Mouse (Mus musculus) limb, embryonic 12.5 days (tissue): Measurements from ENCODE around the gene Tmem239. TPM values are rescaled to one million over a fixed set of nuclear protein-coding genes. Genes with fewer than 3 reads are reported as not detected.

Source experiments
- ATAC-seq: fragments of 200-750 bp; cut with Nextera tagmentation; 2 replicates; pipeline ENCODE4 v1.8.0; 2017; ENCODE audit warnings: low read depth, moderate TSS enrichment; ENCODE audit not compliant: insufficient number of reproducible peaks, insufficient read depth, low FRiP score, low TSS enrichment
- H3K27ac ChIP-seq: fragments of 300-500 bp; sonication (generic); 2 replicates; pipeline ENCODE4 v1.5.1; 2016; ENCODE audit warnings: mild to moderate bottlenecking, moderate library complexity
- H3K27me3 ChIP-seq: fragments of 300-500 bp; sonication (generic); 2 replicates; pipeline ENCODE4 v1.6.1; 2016; ENCODE audit warnings: mild to moderate bottlenecking, moderate library complexity
- H3K36me3 ChIP-seq: fragments of 300-500 bp; sonication (generic); 2 replicates; pipeline ENCODE4 v1.6.1; 2016; ENCODE audit warnings: mild to moderate bottlenecking, moderate library complexity
- H3K4me1 ChIP-seq: fragments of 300-500 bp; sonication (generic); replicated peaks from 2 replicates; pipeline ENCODE4 v1.6.1; 2016
- H3K4me2 ChIP-seq: fragments of 300-500 bp; sonication (generic); 2 replicates; pipeline ENCODE4 v1.6.1; 2016; ENCODE audit warnings: mild to moderate bottlenecking, moderate library complexity
- H3K4me3 ChIP-seq: fragments of 300-500 bp; sonication (generic); replicated peaks from 2 replicates; pipeline ENCODE4 v1.5.1; 2016; ENCODE audit warnings: mild to moderate bottlenecking
- H3K9ac ChIP-seq: fragments of 300-500 bp; sonication (generic); replicated peaks from 2 replicates; pipeline ENCODE4 v1.6.1; 2016; ENCODE audit warnings: mild to moderate bottlenecking, moderate library complexity
- H3K9me3 ChIP-seq: fragments of 300-500 bp; sonication (generic); 2 replicates; pipeline ENCODE4 v1.6.1; 2016; ENCODE audit warnings: mild to moderate bottlenecking, moderate library complexity
- WGBS: fragments of 180-500 bp; shearing (Covaris S2); methylation state at CpG from one replicate; pipeline ENCODE4 v1.1.7; 2016; 5-methylcytosine and 5-hydroxymethylcytosine counted together
- polyA plus RNA-seq: library from polyadenylated mRNA; unstranded; fragments of >200 nt; fragmentation: Nextera tagmentation; extraction: Ambion mirVana; gene quantifications from 2 replicates; pipeline ENCODE4 v1.2.1, GENCODE M21; 2016

Gene Tmem239
- polyA plus RNA-seq, 1 experiment from 2014 or later, result not detected

DNA sequence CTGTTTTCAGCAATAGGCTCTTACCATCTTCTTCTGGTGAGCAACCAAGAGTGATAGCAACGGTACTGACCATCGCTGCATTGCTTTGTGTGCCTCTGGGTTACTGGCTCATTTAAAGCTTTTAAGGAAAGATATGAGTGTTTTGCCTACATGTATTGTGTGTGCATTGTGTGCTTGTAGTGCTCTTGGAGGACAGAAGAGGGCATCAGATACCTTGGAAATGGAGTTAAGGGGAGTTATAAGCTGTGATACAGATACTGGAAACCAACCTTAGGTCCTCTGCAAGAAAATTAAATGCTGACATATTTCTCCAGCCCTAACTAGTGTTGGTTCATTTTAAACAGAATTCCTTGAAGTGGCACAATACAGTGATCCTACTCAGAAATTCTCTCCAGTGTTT lies 17.5 kb upstream of the Tmem239 start:
- no peak overlapping the region for H3K27ac ChIP-seq
- H3K9ac ChIP-seq, result no peak overlapping the region
- H3K4me2 ChIP-seq, result no peak overlapping the region
- H3K9me3 ChIP-seq, result 0 out of 2 replicates have a peak, but pooled peaks cover 4% of the 10 kb centered on the region
- no peaks in the 10 kb centered on the region for H3K27me3 ChIP-seq
- no peaks in the 10 kb centered on the region for H3K4me1 ChIP-seq
- 83% methylated on average over 2 of the region's 2 CpGs for WGBS
- ATAC-seq, result no peak
- peaks cover 41% of the 10 kb centered on the region for H3K36me3 ChIP-seq
- H3K4me3 ChIP-seq, result no peak overlapping the region

DNA sequence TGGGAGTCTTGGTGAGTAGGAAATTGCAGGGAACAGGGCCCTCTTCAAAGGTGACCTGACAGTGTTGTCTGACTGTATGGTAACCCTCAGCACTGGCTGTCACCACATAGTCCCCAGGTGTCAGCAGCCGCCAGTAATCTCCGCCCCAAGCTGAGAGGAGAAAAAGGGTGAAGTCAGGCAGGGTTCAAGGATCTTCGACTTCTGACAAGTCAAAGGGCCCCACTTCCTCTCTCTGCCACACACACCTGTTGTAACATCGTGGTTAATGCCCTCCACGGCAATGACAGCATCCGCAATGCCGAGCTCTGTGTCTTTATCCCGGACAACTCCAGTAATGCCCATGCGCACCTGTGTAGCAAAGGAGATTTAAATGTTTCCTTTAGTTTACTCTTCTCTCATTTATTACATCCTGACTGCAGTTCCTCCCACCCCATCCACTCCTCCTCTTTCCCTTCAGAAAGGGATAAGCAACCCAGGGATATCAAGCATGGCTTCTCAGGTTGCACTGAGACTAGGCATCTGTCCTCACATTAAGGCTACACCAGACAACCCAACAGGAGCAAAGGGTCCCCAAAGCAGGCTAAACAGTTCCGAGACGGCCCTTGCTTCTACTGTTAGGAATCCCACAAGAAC lies 15.2 kb upstream of the Tmem239 start:
- H3K9ac ChIP-seq, result no peak overlapping the region
- H3K27ac ChIP-seq, result no peak overlapping the region
- peaks cover 1% of the 10 kb centered on the region for H3K4me1 ChIP-seq
- 84% methylated on average over 11 of the region's 11 CpGs for WGBS
- no peak for ATAC-seq
- H3K4me3 ChIP-seq, result no peak overlapping the region
- no peaks in the 10 kb centered on the region for H3K27me3 ChIP-seq
- H3K9me3 ChIP-seq, result no peaks in the 10 kb centered on the region
- H3K4me2 ChIP-seq, result no peak overlapping the region
- H3K36me3 ChIP-seq, result peaks cover 64% of the 10 kb centered on the region

DNA sequence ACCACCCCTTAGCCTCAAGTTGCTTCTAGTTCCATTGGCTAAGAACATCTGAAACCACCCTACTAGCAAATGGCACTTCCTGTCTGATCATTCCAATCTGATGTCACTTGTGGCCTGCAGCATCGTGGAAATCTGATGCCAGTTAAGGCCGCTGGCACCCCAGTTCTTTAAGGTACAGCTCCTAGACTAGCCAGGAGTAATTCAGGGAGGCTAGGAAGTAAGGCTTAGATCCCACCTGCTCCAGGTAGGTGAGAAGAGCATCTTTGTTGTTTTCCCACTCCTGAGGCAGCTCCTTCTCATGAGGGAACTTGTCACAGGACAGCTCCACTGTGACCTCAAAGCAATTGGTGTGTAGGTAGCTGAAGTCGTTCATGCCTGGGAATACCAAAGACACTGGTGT lies 13.4 kb upstream of the Tmem239 start:
- Histone ChIP-seq H3K4me1 (peaks cover 13% of the 10 kb centered on the region), H3K27ac (no peak overlapping the region), H3K9me3 (no peaks in the 10 kb centered on the region), H3K4me2 (no peak overlapping the region), H3K9ac (no peak overlapping the region), H3K36me3 (peaks cover 65% of the 10 kb centered on the region), H3K27me3 (no peaks in the 10 kb centered on the region), H3K4me3 (no peak overlapping the region)
- no peak for ATAC-seq
- 88% methylated on average over 3 of the region's 3 CpGs for WGBS

DNA sequence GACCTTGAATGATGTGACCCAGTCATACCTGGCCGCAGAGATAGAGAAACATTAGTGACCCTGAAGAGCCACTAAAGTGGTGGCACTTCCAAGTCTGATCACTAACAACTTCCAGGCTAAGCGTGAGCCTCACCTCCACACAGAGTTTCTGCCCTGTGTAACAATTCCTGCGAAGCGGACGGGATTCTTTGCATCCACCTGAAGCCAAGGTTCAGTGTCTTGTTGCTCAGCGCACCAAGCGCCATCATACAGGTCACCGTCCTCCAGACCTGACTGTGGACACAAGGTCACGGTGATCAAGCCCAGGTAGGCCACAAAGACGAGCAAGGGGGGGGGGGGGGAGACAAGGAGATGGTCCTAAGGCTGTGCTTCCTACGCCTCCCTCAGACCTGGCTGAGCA lies 10.6 kb upstream of the Tmem239 start:
- WGBS, result 90% methylated on average over 11 of the region's 11 CpGs
- H3K9ac ChIP-seq, result no peak overlapping the region
- 0 out of 2 replicates have a peak overlapping the region, but pooled peaks have one; percentile 72 for H3K4me3 ChIP-seq
- H3K27me3 ChIP-seq, result no peaks in the 10 kb centered on the region
- peaks cover 22% of the 10 kb centered on the region for H3K4me1 ChIP-seq
- H3K27ac ChIP-seq, result no peak overlapping the region
- H3K4me2 ChIP-seq, result 0 out of 2 replicates have a peak overlapping the region, but pooled peaks have one; percentile 82
- ATAC-seq, result no peak
- no peaks in the 10 kb centered on the region for H3K9me3 ChIP-seq
- peaks cover 53% of the 10 kb centered on the region for H3K36me3 ChIP-seq

DNA sequence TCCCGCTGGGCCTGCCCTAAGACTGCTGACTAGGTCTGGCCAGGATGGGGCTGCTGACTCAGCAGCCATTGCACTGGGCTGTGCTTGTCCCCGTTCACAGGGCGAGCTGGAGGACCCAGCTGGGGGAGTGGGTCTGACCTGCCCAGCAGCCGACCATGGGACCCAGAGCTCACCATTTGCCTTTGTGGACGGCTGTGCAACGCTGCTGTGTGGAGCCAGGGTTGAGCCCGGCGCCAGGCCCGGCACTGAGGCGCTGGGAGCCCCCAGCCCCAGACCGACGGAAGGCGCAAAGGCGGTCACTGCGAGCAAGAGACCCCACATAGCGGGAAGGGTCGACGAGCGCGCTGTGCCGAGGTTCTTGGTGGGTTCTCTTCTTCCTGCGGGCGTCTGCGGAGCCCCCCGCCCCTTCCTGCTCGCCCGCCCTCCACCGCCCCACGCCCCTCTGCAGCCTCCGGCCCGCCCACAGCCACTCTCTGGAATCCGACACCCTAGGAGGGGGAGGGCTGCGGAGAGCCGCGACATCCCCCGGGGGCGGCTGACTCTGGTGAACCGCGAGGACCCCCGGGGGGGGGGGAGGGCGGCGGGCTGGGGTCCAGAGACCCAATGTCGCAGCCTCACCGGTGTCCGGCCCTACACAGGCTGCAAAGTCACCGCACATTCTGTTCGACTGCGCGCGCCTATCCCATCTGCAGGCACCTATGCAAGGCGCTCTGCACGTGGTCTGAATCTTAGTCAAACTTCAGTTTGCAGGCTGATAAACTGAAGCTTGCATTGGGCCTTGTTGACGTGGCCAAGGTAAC lies 8.9 kb upstream of the Tmem239 start, which contains the start of gene Cpxm1:
Gene Cpxm1 (minus strand): TSS at position 389 of the 800 bp plus-strand sequence.
- WGBS, result under 1% methylated on average over 49 of the region's 53 CpGs
- peak; percentile 91 for ATAC-seq

DNA sequence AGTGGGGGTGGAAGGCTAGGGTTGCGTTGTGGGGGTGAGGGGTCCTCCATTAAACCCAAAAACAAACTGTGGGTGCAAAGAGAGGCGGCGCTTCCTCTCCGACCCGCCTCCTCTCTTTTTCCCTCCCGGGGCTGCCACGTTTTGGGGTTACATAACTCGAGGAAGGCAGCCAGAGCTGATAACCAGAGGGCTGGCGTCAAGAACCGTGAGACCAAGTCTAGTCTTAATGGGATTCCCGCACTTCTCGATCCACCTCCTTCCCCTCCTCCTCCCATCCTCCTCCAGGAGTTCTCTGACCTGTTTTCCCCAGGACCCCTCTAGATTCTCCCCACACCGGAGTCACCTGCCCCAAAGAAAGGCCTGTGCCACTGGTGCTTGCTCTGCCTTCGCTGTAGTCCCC lies 8.2 kb upstream of the Tmem239 start:
- ATAC-seq, result no peak
- H3K27ac ChIP-seq, result peak overlapping the region; percentile 89

More for the DNA sequence above, 8.9 kb upstream of the Tmem239 start, which contains the start of gene Cpxm1:
- peak within 1 kb of the TSS; percentile 72 for H3K4me3 ChIP-seq
- H3K4me1 ChIP-seq, result peaks cover 27% of the 10 kb centered on the region
- H3K9me3 ChIP-seq, result no peaks in the 10 kb centered on the region
- peak within 1 kb of the TSS; percentile 82 for H3K4me2 ChIP-seq
- peak within 1 kb of the TSS; percentile 89 for H3K27ac ChIP-seq
- peaks cover 38% of the 10 kb centered on the region for H3K36me3 ChIP-seq
- peak within 1 kb of the TSS; percentile 91 for H3K9ac ChIP-seq
- no peaks in the 10 kb centered on the region for H3K27me3 ChIP-seq

DNA sequence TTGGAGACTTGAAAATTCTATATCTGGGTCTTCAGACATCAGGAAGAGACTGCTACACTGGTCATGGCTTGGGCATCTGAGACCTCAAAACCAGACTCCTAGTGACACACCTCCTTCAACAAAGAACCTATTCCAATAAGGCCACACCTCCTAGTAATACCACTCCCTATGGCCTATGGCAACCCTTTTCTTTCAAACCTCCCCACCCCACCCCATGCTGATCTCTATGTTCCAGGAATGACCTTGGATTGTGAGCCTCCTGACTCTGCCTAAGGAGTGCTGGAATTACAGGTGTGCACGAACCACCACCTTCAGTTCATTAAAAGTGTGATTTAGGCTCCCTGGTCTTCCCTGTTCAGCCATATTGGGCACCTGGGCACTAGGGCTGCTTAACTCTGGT lies 6.2 kb upstream of the Tmem239 start:
- H3K9me3 ChIP-seq, result no peaks in the 10 kb centered on the region
- no peaks in the 10 kb centered on the region for H3K27me3 ChIP-seq
- no peak overlapping the region for H3K27ac ChIP-seq
- peaks cover 27% of the 10 kb centered on the region for H3K4me1 ChIP-seq
- H3K4me2 ChIP-seq, result no peak overlapping the region
- ATAC-seq, result no peak
- no peak overlapping the region for H3K4me3 ChIP-seq
- H3K9ac ChIP-seq, result no peak overlapping the region
- H3K36me3 ChIP-seq, result peaks cover 12% of the 10 kb centered on the region
- WGBS, result 80% methylated on average over 1 of the region's 1 CpGs

More for the DNA sequence above, 8.2 kb upstream of the Tmem239 start:
- Histone ChIP-seq H3K27me3 (no peaks in the 10 kb centered on the region), H3K4me2 (peak overlapping the region; percentile 82), H3K9me3 (no peaks in the 10 kb centered on the region), H3K4me3 (peak overlapping the region; percentile 72), H3K36me3 (peaks cover 31% of the 10 kb centered on the region), H3K4me1 (peaks cover 27% of the 10 kb centered on the region), H3K9ac (peak overlapping the region; percentile 91)
- WGBS, result 12% methylated on average over 14 of the region's 14 CpGs

DNA sequence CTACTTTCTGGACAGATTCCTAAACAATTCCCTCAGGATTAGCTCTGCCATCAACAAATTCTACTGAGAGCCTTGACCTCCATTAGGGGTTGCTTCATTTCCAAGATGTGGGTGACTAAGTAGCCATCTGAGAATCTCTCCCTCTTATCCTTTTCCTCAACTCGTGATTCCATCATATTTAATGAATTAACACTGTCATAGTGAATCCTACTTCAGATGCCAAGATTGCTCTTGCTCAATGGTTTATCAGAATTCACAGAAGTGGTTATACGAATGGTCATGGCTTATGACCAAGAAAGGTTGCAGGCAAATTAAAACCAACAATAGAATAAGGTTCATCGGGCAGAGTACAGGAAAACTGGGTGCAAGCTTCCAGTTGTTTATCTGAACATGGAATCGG lies 4.4 kb upstream of the Tmem239 start:
- H3K4me3 ChIP-seq, result no peak overlapping the region
- peaks cover 3% of the 10 kb centered on the region; the same call in 1 of the 2 replicates for H3K27me3 ChIP-seq
- peaks cover 19% of the 10 kb centered on the region for H3K4me1 ChIP-seq
- no peak overlapping the region for H3K9ac ChIP-seq
- H3K9me3 ChIP-seq, result no peaks in the 10 kb centered on the region
- H3K4me2 ChIP-seq, result no peak overlapping the region
- no peaks in the 10 kb centered on the region for H3K36me3 ChIP-seq
- no peak overlapping the region for H3K27ac ChIP-seq
- no peak for ATAC-seq
- 86% methylated on average over 4 of the region's 4 CpGs for WGBS

DNA sequence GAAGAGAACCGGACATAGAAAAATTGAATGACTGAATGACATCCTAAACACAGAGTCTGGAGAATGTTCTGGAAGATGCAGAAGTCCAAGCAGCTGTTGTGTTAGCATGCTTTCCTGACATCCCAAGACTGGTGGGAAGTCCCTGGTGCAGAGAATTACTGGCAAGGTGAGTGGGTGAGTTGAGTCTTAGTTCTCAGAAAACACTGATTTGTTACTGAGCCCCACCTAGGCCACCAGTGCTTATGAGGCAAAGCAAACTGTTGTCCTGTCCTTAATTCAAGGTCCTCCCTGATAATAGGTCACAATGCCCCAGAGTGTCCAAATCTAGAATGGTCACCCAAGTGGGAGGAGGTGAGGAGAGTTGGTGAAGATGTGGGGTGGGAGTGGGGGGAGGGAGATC lies 1.3 kb upstream of the Tmem239 start, which contains the start of the genes Gm28372 and 1700020A23Rik:
Gene Gm28372 (plus strand): TSS at position 301 of the 400 bp plus-strand sequence.
Gene 1700020A23Rik (plus strand): TSS at position 321 of the 400 bp plus-strand sequence.
- H3K4me1 ChIP-seq, result peaks cover 28% of the 10 kb centered on the region
- H3K9me3 ChIP-seq, result no peaks in the 10 kb centered on the region
- 83% methylated on average over 1 of the region's 1 CpGs for WGBS
- H3K36me3 ChIP-seq, result no peaks in the 10 kb centered on the region
- no peak within 1 kb of the TSS for H3K4me2 ChIP-seq
- no peak for ATAC-seq
- no peak within 1 kb of the TSS for H3K27ac ChIP-seq
- H3K9ac ChIP-seq, result no peak within 1 kb of the TSS
- H3K27me3 ChIP-seq, result peaks cover 3% of the 10 kb centered on the region; the same call in 1 of the 2 replicates
- H3K4me3 ChIP-seq, result no peak within 1 kb of the TSS

DNA sequence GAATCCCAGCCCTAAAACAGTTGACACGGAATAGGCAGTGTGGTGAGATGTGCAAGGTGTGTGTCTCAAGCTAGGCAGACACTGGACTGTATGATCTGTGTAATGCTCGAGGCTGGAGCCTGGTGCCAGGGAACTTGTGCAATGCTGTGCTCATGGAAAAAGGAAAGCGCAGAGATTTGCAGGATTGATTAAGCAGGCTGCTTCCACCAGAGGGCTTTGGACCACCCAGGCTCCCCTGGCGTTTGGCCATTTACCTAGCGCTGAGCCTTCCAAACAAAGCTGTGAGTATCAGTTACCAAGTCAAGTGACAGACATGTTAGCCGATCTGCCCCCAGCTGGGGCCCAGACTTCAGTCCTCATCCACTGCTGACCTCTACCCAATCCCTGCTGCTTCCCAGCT lies 1.9 kb downstream of the Tmem239 start:
- Histone ChIP-seq H3K4me1 (peaks cover 24% of the 10 kb centered on the region), H3K9me3 (no peaks in the 10 kb centered on the region), H3K27ac (peak overlapping the region; percentile 67; the same call in 1 of the 2 replicates), H3K4me3 (no peak overlapping the region), H3K27me3 (peaks cover 3% of the 10 kb centered on the region; the same call in 1 of the 2 replicates), H3K4me2 (no peak overlapping the region; the same call in 1 of the 2 replicates), H3K36me3 (no peaks in the 10 kb centered on the region), H3K9ac (no peak overlapping the region)
- ATAC-seq, result peak; percentile 13; the same call in 1 of the 2 replicates
- 11% methylated on average over 6 of the region's 6 CpGs for WGBS
